Mouse (Mus musculus): Measurements from ENCODE around the gene Vmn2r90. TPM values are rescaled to one million over a fixed set of nuclear protein-coding genes. Genes with fewer than 3 reads are reported as not detected.
"Not testable (repeated sequence)": the region's sequence is repeated elsewhere in the genome, so short reads cannot be mapped to it uniquely, and the experiment has no call there.

The Vmn2r90 gene
- polyA plus RNA-seq, 1 experiment: not detected

DNA sequence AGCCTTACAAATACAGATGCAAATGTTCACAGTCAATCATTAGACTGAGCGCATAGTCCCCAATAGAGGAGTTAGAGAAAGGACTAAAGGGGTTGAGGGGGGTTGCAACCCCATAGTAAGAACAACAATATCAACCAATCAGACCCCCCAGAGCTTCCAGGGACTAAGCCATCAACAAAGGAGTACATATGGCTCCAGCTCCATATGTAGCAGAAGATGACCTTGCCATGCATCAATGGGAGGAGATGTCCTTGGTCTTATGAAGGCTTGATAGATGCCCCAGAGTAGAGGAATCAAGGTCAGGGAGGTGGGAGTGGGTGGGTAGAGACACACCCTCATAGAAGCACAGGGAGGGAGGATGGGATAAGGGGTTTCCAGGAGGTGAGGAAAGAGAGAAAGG is 35.1 kb downstream of the Vmn2r90 start:
- Histone ChIP-seq H3K9ac (ENCODE audit: low read depth, poor library complexity, severe bottlenecking) (no peak overlapping the region), H3K36me3 (ENCODE audit: control insufficient read depth, insufficient read depth, low read length, poor library complexity, severe bottlenecking) (no peaks in the 10 kb centered on the region), H3K27me3 (ENCODE audit: control insufficient read depth, insufficient read depth, low read length, poor library complexity, severe bottlenecking) (no peaks in the 10 kb centered on the region), H3K4me3 (ENCODE audit: low read depth, low read length) (no peak overlapping the region), H3K4me1 (ENCODE audit: control insufficient read depth, insufficient read depth, low read length) (no peaks in the 10 kb centered on the region), H3K9me3 (replicated peaks; ENCODE audit: control insufficient read depth, insufficient read depth, low read length, poor library complexity, severe bottlenecking) (no peaks in the 10 kb centered on the region; the same call in 1 of the 2 replicates), H3K27ac (ENCODE audit: insufficient read depth, low read length) (peak overlapping the region; percentile 86)
- TF ChIP-seq CTCF (IDR thresholded peaks at IDR 0.05; ENCODE audit: low read depth, low read length) (no peak), POLR2A (IDR thresholded peaks at IDR 0.05; ENCODE audit: insufficient read depth, low read length) (no peak), EP300 (IDR thresholded peaks at IDR 0.05; ENCODE audit: insufficient read depth, low read depth, low read length) (no peak)

GRCm38 (mm10) chr17:17739300-17739699 is 35.8 kb downstream of the Vmn2r90 start:
- not testable (repeated sequence) for H3K4me3 ChIP-seq (ENCODE audit: low read depth, low read length); H3K9me3 ChIP-seq (replicated peaks; ENCODE audit: control insufficient read depth, insufficient read depth, low read length, poor library complexity, severe bottlenecking); H3K9ac ChIP-seq (ENCODE audit: low read depth, poor library complexity, severe bottlenecking); H3K36me3 ChIP-seq (ENCODE audit: control insufficient read depth, insufficient read depth, low read length, poor library complexity, severe bottlenecking); H3K27me3 ChIP-seq (ENCODE audit: control insufficient read depth, insufficient read depth, low read length, poor library complexity, severe bottlenecking); H3K4me1 ChIP-seq (ENCODE audit: control insufficient read depth, insufficient read depth, low read length)
- H3K27ac ChIP-seq (ENCODE audit: insufficient read depth, low read length): peak overlapping the region; percentile 97
- TF ChIP-seq EP300 (IDR thresholded peaks at IDR 0.05; ENCODE audit: insufficient read depth, low read depth, low read length): peak; percentile 75; the same call in 1 of the 2 replicates

DNA sequence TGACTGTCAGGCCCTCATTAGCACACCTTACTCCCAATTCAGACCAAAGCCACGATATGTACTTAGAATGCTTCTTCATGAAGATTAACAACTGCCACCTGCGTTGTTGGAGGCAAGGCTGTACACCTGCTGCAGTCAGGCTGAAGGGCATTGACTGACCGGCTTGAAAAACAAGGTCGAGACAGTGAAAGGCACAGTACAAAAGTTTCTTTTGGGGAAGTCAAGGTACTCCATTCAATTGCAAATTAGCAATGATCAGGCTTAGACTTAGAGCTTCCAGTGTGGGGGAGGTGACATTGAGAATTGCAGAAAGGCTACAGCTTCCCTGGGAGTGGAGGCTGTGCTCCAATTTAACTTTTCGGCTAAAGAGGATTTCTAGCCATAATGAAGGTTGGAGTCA is 36.4 kb downstream of the Vmn2r90 start:
- not testable (repeated sequence) for H3K9ac ChIP-seq (ENCODE audit: low read depth, poor library complexity, severe bottlenecking); H3K4me3 ChIP-seq (ENCODE audit: low read depth, low read length); H3K27me3 ChIP-seq (ENCODE audit: control insufficient read depth, insufficient read depth, low read length, poor library complexity, severe bottlenecking); H3K36me3 ChIP-seq (ENCODE audit: control insufficient read depth, insufficient read depth, low read length, poor library complexity, severe bottlenecking); H3K4me1 ChIP-seq (ENCODE audit: control insufficient read depth, insufficient read depth, low read length); H3K9me3 ChIP-seq (replicated peaks; ENCODE audit: control insufficient read depth, insufficient read depth, low read length, poor library complexity, severe bottlenecking)
- peak; percentile 94 for TF ChIP-seq EP300 (IDR thresholded peaks at IDR 0.05; ENCODE audit: insufficient read depth, low read depth, low read length)
- peak overlapping the region; percentile 95 for H3K27ac ChIP-seq (ENCODE audit: insufficient read depth, low read length)

DNA sequence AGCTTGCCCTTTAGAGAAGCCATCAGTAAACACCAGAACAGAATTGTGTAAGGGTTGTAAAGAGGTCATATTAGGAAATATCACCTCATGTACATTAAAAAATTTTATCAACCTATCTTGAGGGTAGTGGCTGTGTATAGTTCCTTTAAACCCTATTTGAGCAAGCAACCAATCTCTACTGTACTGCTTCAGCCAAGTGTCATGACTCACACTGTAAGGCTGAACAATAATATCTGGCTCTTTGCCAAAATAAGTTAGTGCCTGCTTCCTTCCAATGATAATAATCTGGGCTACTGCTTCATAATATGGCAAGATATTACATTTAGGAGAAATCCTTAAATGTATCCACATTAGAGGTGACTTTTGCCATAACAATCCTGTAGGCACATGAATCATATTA is 38.0 kb downstream of the Vmn2r90 start:
- not testable (repeated sequence) for H3K27ac ChIP-seq (ENCODE audit: insufficient read depth, low read length); H3K4me1 ChIP-seq (ENCODE audit: control insufficient read depth, insufficient read depth, low read length); H3K4me3 ChIP-seq (ENCODE audit: low read depth, low read length); H3K36me3 ChIP-seq (ENCODE audit: control insufficient read depth, insufficient read depth, low read length, poor library complexity, severe bottlenecking); H3K27me3 ChIP-seq (ENCODE audit: control insufficient read depth, insufficient read depth, low read length, poor library complexity, severe bottlenecking); H3K9me3 ChIP-seq (replicated peaks; ENCODE audit: control insufficient read depth, insufficient read depth, low read length, poor library complexity, severe bottlenecking); H3K9ac ChIP-seq (ENCODE audit: low read depth, poor library complexity, severe bottlenecking)

DNA sequence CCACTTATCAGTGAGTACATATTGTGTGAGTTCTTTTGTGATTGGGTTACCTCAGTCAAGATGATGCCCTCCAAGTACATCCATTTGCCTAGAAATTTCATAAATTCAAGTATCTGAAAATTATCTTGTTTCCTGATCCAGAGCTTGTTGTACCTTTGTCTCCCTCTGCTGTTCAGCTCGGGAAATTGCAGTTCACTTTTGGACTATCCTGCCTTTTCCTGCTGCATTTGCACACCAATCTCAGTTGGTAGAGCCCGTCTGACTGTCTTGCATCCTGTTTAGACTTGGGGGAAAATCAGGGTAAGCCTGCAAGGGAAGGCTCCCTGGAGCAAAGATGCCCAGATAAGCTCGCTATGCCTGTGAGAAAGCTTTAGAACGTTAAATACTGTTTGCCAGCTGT is 45.8 kb downstream of the Vmn2r90 start:
- H3K36me3 ChIP-seq (ENCODE audit: control insufficient read depth, insufficient read depth, low read length, poor library complexity, severe bottlenecking); H3K4me3 ChIP-seq (ENCODE audit: low read depth, low read length); H3K9ac ChIP-seq (ENCODE audit: low read depth, poor library complexity, severe bottlenecking); H3K27ac ChIP-seq (ENCODE audit: insufficient read depth, low read length); H3K4me1 ChIP-seq (ENCODE audit: control insufficient read depth, insufficient read depth, low read length); H3K27me3 ChIP-seq (ENCODE audit: control insufficient read depth, insufficient read depth, low read length, poor library complexity, severe bottlenecking); H3K9me3 ChIP-seq (replicated peaks; ENCODE audit: control insufficient read depth, insufficient read depth, low read length, poor library complexity, severe bottlenecking): not testable (repeated sequence)
- peak; percentile 15 for TF ChIP-seq CTCF (IDR thresholded peaks at IDR 0.05; ENCODE audit: low read depth, low read length)

DNA sequence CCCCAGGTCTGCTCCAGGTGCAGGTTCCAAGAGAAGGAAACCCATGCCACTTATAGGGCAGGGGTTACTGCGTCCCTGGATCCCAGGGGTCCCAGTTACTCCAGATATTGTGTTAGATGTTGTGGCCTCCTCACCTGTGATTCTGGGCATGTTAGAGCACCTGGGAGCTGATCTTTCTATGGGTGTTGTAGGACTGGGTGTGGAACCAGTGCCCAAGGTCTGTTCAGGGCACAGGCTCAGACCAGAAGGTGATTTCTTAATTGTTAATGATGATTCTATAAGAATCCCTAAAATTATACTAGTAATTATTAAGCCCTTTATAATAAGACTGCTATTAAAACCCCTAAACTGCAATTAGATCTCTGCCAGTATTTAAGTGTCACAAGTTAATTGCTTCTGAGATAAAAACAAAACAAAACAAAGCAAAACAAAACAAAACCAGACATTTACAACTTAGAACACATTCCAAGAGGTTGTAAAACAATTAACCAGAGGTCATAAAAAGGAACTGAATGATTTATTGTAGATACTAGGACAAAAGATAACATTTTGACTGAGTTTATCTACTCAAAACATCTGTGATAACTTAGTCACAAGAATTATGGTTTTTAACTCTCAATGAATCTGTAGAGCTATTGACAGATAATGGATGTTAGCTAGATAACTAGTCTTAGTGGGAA is 59.2 kb downstream of the Vmn2r90 start:
- no peak overlapping the region for H3K9ac ChIP-seq (ENCODE audit: low read depth, poor library complexity, severe bottlenecking)
- H3K9me3 ChIP-seq (replicated peaks; ENCODE audit: control insufficient read depth, insufficient read depth, low read length, poor library complexity, severe bottlenecking): no peaks in the 10 kb centered on the region
- H3K27ac ChIP-seq (ENCODE audit: insufficient read depth, low read length): no peak overlapping the region
- H3K4me3 ChIP-seq (ENCODE audit: low read depth, low read length): no peak overlapping the region
- H3K36me3 ChIP-seq (ENCODE audit: control insufficient read depth, insufficient read depth, low read length, poor library complexity, severe bottlenecking): no peaks in the 10 kb centered on the region
- no peaks in the 10 kb centered on the region for H3K27me3 ChIP-seq (ENCODE audit: control insufficient read depth, insufficient read depth, low read length, poor library complexity, severe bottlenecking)
- no peak for TF ChIP-seq EP300 (IDR thresholded peaks at IDR 0.05; ENCODE audit: insufficient read depth, low read depth, low read length)
- no peak for TF ChIP-seq POLR2A (IDR thresholded peaks at IDR 0.05; ENCODE audit: insufficient read depth, low read length)
- TF ChIP-seq CTCF (IDR thresholded peaks at IDR 0.05; ENCODE audit: low read depth, low read length): no peak
- H3K4me1 ChIP-seq (ENCODE audit: control insufficient read depth, insufficient read depth, low read length): no peaks in the 10 kb centered on the region
